Mouse (Mus musculus): ENCODE measurements at regions not wholly inside any gene's neighbourhood (a gene's known extent, or its start where the extent isn't known, plus 50 kb on each side); places are given as distances from the start of the nearest gene placed in this dataset.
A peak's percentile ranks its signal among the peaks of the same experiment; 100 is the strongest.

DNA sequence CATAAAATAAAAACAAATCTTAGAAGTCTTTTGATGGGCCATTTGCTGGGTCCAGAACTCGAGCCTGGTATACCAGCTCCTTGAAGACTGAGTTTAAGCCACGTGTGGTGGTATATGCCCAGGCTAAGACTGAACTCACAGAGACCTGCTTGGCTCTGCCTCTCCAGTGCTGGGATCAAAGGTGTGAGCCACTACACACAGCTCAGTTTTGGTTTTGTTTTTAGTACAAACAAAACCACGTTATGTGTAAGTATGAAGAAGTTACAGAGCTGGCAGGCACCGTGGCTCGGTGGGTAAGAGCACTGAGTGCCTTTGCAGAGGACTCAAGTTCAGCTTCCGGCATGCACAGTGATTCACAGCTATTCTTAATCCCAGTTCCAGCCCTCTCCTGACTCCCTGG, 75.6 kb downstream of the Wdr5 start:
- TF ChIP-seq GATA4 (IDR thresholded peaks at IDR 0.05; ENCODE audit: insufficient replicate concordance, low read length): no peak

DNA sequence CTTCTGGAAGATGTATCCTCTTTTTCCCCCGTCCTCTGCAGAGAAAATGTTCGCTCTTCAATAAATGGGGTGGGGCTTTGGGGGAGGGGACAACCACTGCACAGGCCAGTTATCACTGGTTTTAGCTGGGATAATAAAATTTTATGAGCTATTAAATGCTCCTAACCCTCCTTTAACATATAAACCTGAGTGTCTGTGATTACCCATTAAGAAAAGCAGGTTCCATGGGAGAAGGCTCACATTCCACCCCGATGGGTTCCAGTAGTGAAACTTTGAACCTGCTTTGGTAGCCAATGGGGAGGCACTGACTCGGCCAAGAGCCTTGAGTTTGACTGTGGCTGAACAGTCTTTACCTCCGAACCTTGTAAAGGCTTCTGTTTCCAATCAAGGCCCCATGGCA, 76.7 kb downstream of the Wdr5 start:
- no peak for TF ChIP-seq GATA4 (IDR thresholded peaks at IDR 0.05; ENCODE audit: insufficient replicate concordance, low read length)

DNA sequence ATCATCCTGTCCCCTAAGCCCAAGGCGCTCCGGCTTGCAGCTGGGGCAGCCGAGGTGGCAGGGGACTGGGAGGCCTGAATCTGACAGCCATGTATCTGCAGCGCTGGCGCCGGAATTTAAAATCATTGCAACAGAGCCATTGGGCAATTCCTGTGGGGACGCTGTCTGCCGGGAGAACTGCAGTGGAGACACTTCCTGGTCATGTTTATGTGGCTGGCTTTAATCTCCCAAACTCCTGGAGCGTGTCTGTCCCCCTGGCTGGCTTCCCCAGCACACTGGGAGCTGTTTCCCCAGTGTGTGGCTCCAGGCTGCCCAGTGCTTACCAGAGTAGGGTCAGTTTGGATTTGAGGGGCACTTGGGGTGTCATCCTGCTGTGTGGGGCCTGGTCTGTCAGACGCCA, 78.4 kb downstream of the Wdr5 start:
- TF ChIP-seq GATA4 (IDR thresholded peaks at IDR 0.05; ENCODE audit: insufficient replicate concordance, low read length): peak; percentile 41; the same call in 1 of the 2 replicates

DNA sequence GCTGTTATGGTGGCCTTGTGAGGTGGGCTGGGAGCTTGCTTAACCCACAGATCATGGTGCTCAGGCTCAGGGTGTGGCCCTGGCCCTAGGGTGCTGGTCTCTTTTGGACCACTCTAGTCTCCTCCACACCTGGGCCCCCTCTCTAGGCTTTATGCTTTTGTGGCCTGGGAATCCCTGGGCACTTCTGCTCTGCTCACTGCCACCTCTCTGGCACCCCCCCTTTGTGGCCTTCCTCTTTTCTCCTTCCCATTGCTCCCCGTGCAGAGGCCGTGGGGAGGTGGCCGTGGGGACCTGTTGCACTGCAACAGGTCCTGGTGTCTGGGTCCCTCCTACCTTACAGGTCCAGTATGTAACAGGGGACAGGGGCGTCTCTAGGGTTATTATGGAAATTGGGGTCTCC, 80.3 kb downstream of the Wdr5 start:
- no peak for TF ChIP-seq GATA4 (IDR thresholded peaks at IDR 0.05; ENCODE audit: insufficient replicate concordance, low read length)

DNA sequence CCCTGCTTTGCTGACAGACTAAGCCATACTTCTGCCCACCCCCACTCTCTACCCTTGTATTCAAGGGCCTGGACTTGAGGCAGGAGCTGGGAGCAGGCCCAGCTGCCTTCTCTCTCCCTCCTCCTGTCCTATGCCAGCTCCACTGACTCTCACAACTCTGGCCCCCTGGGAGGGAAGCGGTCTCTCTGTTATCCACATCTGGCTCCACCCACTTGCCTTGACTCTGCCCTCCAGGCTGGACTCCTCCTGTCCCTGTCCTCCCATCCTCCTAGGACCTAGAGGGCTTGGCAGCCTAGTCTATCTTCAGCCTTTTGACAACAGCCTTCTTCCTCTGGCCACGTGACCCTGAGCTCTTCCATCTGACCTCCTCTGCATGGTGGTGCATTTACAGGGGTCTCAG, 80.0 kb upstream of the Rxra start:
- TF ChIP-seq GATA4 (IDR thresholded peaks at IDR 0.05; ENCODE audit: insufficient replicate concordance, low read length): peak; percentile 40; the same call in 1 of the 2 replicates

DNA sequence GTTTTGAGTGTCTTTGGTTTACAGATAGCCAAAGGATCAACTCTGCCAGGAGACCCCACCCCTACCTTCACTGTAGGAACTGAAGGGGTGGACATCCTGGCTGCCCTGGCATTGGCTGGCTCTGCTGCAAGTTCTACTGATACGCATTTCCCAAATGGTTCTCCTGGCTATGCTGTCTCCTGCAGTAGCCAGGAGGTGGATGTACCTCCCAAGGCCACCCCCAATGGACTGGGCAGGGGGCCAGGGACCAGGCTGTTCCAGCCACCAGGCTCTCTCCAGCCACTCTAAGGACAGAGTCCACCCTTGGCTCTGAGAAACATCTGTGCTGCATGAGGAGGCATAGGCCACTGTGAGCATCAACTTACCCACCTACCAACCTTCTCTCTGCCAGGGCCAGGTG, 79.3 kb upstream of the Rxra start:
- TF ChIP-seq GATA4 (IDR thresholded peaks at IDR 0.05; ENCODE audit: insufficient replicate concordance, low read length): peak; percentile 59; the same call in 1 of the 2 replicates

DNA sequence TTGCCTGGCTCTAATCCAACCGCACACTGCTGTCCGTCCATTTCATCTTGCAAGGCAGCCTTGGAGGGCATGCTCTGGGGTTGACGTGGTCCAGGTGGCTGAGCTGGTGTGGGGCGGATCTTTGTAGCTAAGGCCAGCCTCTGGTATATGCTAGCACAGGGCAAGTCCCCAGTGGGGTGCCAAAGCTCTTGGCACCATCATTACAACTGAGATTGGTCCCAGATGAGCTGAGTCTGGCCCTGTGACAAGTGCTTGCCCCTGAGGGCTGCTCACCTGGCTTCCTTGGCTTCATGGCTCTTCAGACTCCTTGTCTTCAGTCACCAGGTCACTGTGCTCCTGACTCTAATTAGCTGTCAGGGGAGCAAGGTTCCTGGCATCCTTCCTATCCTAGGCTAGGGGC, 78.3 kb upstream of the Rxra start:
- no peak for TF ChIP-seq GATA4 (IDR thresholded peaks at IDR 0.05; ENCODE audit: insufficient replicate concordance, low read length)

DNA sequence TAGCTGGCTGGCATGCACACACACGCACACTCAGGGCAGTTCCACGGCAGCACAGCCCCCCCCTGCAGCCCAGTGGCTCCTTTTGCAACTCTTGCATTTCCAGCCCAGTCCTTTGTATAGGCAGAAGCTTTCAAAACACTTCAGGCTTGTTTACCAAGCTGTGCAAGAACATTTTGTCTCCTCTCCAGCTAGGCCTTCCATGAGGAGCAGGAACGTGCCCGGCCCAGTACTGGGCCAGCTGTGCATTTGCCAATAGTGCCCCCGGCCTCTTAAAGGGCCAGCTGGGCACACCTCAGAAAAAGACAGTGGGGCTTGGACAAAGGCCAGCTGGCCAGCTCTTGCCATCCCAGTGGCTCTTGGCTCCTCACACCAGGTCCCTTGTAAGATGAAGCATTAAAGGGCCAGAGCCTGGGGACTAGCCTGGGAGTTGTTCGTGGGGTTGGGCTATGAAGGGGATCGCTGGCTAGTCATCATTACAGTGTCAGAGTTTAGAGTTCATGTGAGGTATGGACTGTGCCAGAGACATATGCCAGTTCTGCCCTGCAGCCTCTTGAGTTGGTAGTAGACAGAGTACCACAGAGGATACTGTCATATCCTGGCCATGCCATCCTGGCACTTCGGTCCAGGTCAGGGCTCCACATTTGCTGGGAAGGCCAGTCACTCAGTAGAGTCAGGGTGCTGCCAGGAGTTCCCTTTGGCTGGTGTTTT, 77.0 kb upstream of the Rxra start:
- 0 out of 2 replicates have a peak, but pooled peaks have one; percentile 16 for TF ChIP-seq GATA4 (IDR thresholded peaks at IDR 0.05; ENCODE audit: insufficient replicate concordance, low read length)

DNA sequence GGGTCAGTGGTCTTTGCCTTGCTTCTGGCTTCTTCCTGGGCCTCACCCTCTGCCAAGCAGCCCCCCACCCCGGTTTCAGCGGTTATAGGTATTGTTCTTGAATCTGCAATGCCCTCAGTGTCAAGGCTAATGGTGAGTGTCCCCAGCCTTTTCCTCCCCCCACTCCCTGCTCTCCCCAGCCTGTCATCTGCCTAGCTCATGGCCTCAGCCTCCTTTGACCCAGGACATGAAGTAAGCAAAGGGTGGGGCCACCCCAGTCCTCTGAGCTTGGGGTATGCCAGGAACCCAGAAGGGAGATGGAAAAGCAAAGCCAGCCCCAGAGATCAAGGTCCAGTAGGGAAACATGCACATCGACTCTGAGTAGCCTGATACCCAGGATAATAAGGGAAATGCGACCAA, 76.5 kb upstream of the Rxra start:
- TF ChIP-seq GATA4 (IDR thresholded peaks at IDR 0.05; ENCODE audit: insufficient replicate concordance, low read length): no peak

DNA sequence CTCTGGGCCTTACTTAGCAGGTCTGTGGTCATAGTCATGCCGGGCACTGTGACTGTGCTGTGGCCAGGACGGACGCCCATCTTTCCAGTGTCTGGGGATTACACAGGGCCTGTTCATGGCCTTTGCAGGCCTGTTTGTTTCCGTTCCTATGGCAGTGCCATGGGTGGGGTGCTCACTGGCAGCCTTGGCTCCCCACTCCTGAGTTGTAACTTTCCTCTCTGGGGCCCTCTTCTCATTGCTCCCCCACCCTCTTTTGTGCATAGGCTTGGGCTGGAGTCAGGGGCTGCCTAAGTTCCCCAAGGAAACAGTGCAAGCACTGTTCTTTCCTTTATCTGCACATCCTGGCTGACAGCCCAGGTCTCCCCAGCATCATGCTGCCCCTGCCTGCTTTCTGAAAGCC, 72.9 kb upstream of the Rxra start:
- no peak for TF ChIP-seq GATA4 (IDR thresholded peaks at IDR 0.05; ENCODE audit: insufficient replicate concordance, low read length)

DNA sequence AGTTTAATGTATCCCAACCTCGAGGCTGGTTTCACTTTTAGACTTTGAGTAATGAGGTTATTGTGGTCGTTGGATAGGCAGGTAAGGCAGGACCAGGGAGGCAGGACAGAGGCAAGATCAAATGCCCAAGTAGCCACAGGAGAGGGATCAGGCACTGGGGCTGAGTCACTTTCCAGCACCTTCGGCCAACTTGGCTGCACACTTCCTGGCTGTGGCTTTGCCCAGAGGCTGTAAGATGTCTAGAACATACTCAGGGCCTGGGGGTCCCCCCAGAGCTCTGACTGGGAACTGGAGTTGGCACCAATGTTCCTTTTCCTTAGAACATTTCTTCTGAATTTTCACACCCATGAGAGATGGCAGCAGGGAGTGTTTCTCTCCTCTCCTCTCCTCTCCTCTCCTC, 71.7 kb upstream of the Rxra start:
- TF ChIP-seq GATA4 (IDR thresholded peaks at IDR 0.05; ENCODE audit: insufficient replicate concordance, low read length): no peak

DNA sequence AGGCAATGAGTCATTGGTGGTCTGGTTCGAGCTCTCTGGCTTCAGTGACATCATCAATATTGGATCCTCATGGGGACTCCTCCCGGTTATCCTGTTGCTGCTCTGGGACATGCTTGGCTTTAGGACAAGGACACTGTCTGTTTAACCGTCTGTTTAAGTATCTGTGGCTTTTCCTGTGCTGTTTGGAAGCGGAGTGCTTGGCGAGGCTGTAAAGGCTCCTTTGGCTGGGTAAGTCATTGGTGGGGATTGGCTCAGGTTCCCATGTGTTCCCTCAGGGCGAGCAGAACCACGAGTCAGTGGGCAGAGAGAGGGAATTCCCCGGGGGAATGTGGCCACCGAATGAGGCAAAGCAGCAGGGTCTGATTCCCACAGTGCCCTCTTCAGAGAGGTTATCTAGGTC, 69.4 kb upstream of the Rxra start:
- TF ChIP-seq GATA4 (IDR thresholded peaks at IDR 0.05; ENCODE audit: insufficient replicate concordance, low read length): no peak

DNA sequence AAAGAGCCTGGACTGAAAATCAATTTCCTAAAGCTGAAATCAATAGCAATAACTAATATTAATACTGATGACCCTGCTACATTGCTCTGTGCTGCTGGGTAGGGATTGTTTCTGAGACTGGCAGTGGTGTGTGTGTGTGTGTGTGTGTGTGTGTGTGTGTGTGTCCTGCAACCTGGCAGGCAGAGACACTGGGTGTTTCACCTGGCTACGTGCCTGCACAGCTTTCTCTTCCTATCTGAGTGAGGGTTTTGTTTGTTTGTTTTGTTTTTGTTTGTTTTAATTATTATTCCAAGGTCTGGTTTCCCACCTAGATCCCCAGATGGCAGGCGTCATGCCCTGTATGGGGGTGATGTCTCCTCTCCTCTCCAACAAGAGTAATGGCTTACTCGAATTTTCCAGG, 54.5 kb upstream of the Rxra start:
- TF ChIP-seq GATA4 (IDR thresholded peaks at IDR 0.05; ENCODE audit: insufficient replicate concordance, low read length): no peak

DNA sequence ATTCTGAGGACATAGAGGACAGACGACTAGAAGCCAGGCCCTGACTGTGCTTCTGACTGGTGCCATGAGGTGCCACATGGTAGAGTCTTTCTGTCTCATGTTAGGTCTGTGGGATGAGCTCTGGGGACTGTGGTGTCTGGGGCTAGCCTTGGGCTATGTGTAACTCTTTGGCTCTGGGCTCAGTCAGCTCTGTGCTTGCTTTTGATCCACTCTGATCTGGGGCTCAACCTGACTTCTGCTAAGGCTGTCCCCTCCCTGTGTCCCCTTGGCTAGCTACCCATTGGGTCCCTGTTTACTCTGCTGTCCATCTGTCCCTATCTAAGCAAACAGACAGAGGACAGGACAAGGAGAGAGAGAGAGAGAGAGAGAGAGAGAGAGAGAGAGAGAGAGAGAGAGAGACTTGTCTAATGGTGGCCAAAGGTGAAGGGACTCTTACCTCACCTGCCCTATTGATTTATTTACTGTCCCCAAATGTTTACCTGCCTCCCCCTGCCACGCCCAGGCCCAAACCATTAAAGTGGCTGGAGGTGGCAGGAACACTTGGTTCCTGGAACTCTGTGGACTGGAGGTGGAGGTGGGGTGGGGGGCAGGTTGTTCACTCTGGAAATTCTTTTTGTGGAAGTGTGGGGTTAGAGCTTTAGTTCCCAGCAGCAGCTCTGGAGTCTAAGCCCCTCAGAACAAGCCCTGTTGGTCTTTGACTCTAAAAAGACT, 51.4 kb upstream of the Rxra start:
- TF ChIP-seq GATA4 (IDR thresholded peaks at IDR 0.05; ENCODE audit: insufficient replicate concordance, low read length): peak; percentile 67; the same call in 1 of the 2 replicates
